Mouse (Mus musculus): ENCODE measurements around the gene Fam76a.

DNA sequence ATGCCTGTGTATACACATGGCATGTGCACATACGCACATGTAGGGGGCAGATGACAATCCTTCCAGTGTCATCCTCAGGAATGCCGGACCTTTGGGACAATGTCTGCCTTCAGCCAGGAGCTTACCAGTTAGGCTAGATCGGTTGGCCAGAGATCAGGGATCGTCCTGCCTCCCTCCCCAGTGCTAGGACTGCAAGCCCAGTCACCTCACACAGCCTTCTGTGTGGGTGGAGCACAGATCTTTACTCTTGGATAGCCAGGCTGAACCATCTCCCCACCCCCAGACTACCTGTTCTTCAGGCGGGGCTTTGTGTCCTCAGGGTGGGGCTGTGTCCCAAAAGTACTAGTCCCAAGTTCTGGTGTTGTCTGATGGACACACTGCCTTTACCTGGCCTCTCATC is 38.0 kb upstream of the Fam76a start:
- TF ChIP-seq CTCF (IDR thresholded peaks at IDR 0.05) (no peak), EP300 (IDR thresholded peaks at IDR 0.05; ENCODE audit: insufficient read depth, low read depth, low read length) (no peak)
